Mouse (Mus musculus) embryonic fibroblast, embryonic 13.5 days (primary cell): Measurements from ENCODE around the gene Ptpre.

Experiments
- CTCF ChIP-seq: IDR thresholded peaks from 2 replicates; pipeline ENCODE4 v1.5.1; 2011; ENCODE audit warnings: mild to moderate bottlenecking, control low read depth, low read length, moderate library complexity, borderline replicate concordance; ENCODE audit not compliant: insufficient read depth
- POLR2A ChIP-seq: IDR thresholded peaks from 2 replicates; pipeline ENCODE4 v1.6.1; 2011; ENCODE audit warnings: low read depth, mild to moderate bottlenecking, control low read depth, low read length, moderate library complexity

DNA sequence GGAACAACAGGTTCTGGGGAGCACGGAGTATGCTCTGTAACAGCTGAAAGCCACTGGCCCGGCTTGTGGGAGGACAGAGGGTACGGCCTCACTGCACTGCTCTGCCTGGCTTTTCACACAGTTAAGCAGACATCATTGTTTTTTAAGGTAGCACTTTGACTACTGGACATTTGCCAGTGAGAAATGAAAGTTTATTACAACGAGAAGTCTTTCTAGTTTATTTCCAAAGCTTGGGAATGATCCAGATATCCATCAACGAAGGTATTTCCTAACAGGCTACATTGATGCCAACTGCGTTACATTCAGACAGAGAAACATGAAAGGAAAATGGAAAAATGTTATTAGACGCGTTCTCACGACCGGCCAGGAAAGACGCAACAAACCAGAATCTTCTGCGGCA, 190.8 kb downstream of the Ptpre start:
- TF ChIP-seq POLR2A (no peak), CTCF (no peak)
